Mouse (Mus musculus): ENCODE results near the gene Zic3. TPM values are rescaled to one million over a fixed set of nuclear protein-coding genes. Genes with fewer than 3 reads are reported as not detected.

The Zic3 gene
- total RNA-seq, 4 experiments from 2014 or later, result not detected

DNA sequence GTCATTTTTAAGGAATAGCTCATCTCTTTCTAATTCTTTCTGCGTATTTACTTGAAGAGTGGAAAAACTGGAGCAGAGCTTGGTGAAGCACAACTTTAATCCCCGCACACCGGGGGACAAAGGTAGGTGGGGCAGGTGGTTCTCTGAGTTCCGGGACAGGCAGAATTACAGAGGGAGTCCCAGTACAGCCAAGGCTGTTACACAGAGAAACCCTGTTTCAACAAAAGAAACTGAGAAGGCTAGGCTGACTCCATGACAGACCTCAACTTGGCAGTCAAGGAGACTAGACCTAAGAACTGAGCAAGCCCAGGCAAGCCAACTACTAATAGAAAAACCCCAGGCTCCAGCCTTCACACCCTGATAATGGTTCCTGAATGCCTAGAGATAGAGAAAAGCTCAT lies 20.0 kb downstream of the Zic3 start:
- no peak for DNase-seq

Data from adrenal gland, adult 8-10 months (tissue).